Mouse (Mus musculus) left cerebral cortex, adult 2 months (tissue): ENCODE measurements at regions not wholly inside any gene's neighbourhood (a gene's known extent, or its start where the extent isn't known, plus 50 kb on each side); places are given as distances from the start of the nearest gene placed in this dataset.

Experiments
- DNase-seq, 2 experiments: peaks; one replicate each; pipeline ENCODE4 v3.0.0; 2021 to 2022; ENCODE audit warnings: low spot score in 2 of 2, mixed read lengths in 1 of 2; ENCODE audit errors: extremely low spot score in 1 of 2
- H3K27ac ChIP-seq: fragments of 200-600 bp; 2 replicates; pipeline ENCODE4 v1.8.1; 2022
- H3K4me3 ChIP-seq: fragments of 200-600 bp; 2 replicates; pipeline ENCODE4 v1.8.1; 2022
- CTCF ChIP-seq: fragments of 200-600 bp; IDR thresholded peaks from 2 replicates; pipeline ENCODE4 v1.8.1; 2022; ENCODE audit warnings: antibody characterized with exemption, mild to moderate bottlenecking, moderate library complexity
- intact Hi-C: fragments of 180-260 bp; cut with DNase I; formaldehyde crosslinking; loops from one replicate; pipeline ENCODE4 v1.15.1; 2025

DNA sequence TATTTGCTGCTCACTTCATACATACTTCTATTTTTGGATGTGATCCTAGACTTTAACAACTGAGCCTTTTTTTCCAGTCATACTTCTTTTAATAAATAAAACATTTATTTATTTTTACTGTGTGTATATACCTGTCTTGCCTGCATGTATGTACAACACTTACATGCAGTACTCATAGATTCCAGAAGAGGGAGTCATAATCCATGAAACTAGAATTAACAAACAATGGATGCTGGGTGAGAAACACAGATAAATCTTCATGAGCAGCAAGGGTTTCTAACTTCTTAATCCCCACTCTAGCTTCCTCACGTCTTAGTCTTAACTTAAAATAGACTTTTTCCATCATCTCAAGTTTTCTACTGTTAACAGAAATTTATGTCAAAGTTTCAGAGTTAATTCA is 1253.7 kb upstream of the Nr2f1 start:
- Histone ChIP-seq H3K4me3 (no peak overlapping the region), H3K27ac (no peak overlapping the region)
- intact Hi-C loops, result loop anchor here (10.0 kb wide), 1 partner anchor 392 kb away; no protein-coding TSS in a partner anchor
- DNase-seq, result no peak
- TF ChIP-seq CTCF, result peak; percentile 46

DNA sequence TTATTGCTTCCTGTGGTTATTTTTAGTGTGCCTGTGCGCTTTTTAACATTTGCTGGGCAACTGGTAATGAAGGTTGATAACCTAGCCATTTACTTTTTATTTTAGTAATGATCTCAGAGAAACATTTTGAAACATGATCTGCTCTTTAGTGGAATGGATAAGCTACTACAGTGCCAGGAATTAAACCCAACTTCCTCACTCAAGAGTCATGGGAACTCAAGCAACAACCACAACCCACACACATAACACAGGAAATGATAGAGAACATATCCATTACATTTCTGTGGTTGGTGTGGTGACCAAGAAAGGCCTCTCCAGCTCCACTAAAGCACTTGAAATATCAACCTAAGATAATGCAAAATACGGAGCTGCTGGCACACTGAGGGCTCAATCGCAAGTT is 1243.6 kb upstream of the Nr2f1 start:
- no peak for TF ChIP-seq CTCF
- Histone ChIP-seq H3K27ac (no peak overlapping the region), H3K4me3 (no peak overlapping the region)
- intact Hi-C loops, result no loop called here
- no peak for DNase-seq

GRCm38 (mm10) chr13:79442701-79443100 is 1243.1 kb upstream of the Nr2f1 start:
- Histone ChIP-seq H3K4me3 (no peak overlapping the region), H3K27ac (no peak overlapping the region)
- TF ChIP-seq CTCF, result no peak
- intact Hi-C loops, result no loop called here
- DNase-seq, result no peak

DNA sequence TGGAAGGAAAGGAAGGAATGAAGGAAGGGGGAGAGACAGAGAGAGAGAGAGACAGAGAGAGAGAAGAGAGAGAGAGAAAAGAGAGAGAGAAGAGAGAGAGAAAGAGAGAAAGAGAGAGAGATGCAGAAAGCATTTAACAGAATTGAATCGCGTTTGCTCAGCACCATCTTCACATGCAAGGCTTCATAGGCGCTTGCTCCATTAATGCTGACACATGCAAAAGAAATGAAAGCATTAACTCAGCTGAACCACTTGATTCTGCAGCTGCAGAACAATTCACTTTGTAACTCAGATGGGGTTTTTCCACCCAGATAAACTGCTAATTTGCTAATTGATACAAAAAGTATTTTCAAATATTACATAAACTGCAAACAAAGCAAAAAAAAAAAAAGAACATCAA is 1231.9 kb upstream of the Nr2f1 start:
- TF ChIP-seq CTCF, result no peak
- intact Hi-C loops, result no loop called here
- H3K27ac ChIP-seq, result no peak overlapping the region
- DNase-seq, result no peak
- H3K4me3 ChIP-seq, result no peak overlapping the region

DNA sequence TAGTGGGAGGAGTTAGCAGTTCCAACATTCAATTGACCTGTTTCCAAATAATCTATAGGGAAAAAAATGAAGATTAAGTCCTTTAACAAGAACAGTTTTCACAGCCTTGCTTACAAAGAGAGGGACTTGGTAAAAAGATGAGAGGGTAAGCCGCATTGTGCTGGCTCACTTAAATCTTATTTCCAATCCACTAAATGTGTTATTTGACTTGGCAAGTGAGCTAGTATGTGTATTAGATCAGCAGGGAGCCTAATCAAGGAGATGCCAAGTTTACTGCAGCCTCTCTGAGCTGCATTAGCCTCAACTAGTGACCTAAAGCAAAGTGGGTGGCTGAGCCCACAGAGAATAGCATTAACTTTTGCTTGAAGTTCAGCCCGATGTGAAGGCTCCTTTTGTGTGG is 1231.4 kb upstream of the Nr2f1 start:
- no peak overlapping the region for H3K27ac ChIP-seq
- no peak for DNase-seq
- TF ChIP-seq CTCF, result no peak
- H3K4me3 ChIP-seq, result no peak overlapping the region
- intact Hi-C loops, result no loop called here

GRCm38 (mm10) chr13:79430562-79430961 is 1231.0 kb upstream of the Nr2f1 start:
- Histone ChIP-seq H3K4me3 (no peak overlapping the region), H3K27ac (no peak overlapping the region)
- TF ChIP-seq CTCF, result no peak
- DNase-seq, result no peak
- intact Hi-C loops, result no loop called here

- DNase-seq, result no peak
- Histone ChIP-seq H3K4me3 (no peak overlapping the region), H3K27ac (no peak overlapping the region)
- intact Hi-C loops, result no loop called here
- no peak for TF ChIP-seq CTCF
These were observed 1218.3 kb upstream of the Nr2f1 start for GRCm38 (mm10) chr13:79417841-79418240.

GRCm38 (mm10) chr13:79400082-79400481 is 1200.5 kb upstream of the Nr2f1 start:
- Histone ChIP-seq H3K4me3 (no peak overlapping the region), H3K27ac (no peak overlapping the region)
- DNase-seq, result no peak
- intact Hi-C loops, result no loop called here
- no peak for TF ChIP-seq CTCF

- intact Hi-C loops, result no loop called here
- no peak for DNase-seq
- no peak overlapping the region for H3K27ac ChIP-seq
- no peak overlapping the region for H3K4me3 ChIP-seq
- no peak for TF ChIP-seq CTCF
These were observed 1194.4 kb upstream of the Nr2f1 start for GRCm38 (mm10) chr13:79393938-79394337.

GRCm38 (mm10) chr13:79387928-79388327 is 1188.4 kb upstream of the Nr2f1 start:
- no peak for TF ChIP-seq CTCF
- Histone ChIP-seq H3K27ac (no peak overlapping the region), H3K4me3 (no peak overlapping the region)
- DNase-seq, result no peak
- intact Hi-C loops, result no loop called here

DNA sequence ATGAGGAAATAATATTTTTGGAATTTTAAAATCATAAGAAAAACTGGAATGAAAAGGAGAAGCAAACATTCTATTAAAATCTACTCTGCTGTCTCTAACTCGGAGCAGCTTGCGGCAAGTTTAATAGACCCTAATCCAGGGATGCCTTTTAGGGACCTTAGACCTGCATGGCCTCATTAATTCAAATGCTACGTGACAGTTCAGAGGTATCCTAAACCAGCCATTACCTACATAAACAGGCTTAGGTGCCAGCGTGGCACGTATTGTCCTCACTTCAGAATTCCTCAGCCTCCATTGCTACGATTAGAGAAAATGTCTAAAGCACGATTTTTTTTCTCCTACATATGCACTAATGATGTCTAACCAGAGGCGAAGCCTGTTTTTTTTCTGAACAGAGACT is 1141.9 kb upstream of the Nr2f1 start:
- DNase-seq, result no peak
- intact Hi-C loops, result no loop called here
- no peak overlapping the region for H3K27ac ChIP-seq
- no peak for TF ChIP-seq CTCF
- H3K4me3 ChIP-seq, result no peak overlapping the region

DNA sequence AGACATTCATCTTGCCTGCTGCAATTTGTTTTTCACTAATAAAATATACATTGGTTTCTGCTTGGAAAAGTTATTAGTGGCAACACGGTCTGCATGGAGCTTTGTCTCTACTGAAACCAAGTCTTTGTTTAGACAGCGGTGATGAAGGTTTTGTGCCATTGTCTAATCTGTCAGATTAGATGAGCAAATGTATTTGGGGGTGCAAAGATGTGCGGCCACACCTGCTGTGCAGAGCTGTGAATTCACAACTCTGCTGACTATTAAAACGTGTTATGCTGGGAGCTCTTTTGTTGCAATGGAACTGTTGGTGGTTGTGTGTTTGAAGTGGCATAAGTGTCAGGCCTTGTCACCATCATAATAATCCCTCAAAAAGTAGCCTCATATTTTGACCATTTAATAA is 1140.9 kb upstream of the Nr2f1 start:
- H3K4me3 ChIP-seq, result no peak overlapping the region
- no peak for DNase-seq
- H3K27ac ChIP-seq, result no peak overlapping the region
- intact Hi-C loops, result no loop called here
- TF ChIP-seq CTCF, result no peak

DNA sequence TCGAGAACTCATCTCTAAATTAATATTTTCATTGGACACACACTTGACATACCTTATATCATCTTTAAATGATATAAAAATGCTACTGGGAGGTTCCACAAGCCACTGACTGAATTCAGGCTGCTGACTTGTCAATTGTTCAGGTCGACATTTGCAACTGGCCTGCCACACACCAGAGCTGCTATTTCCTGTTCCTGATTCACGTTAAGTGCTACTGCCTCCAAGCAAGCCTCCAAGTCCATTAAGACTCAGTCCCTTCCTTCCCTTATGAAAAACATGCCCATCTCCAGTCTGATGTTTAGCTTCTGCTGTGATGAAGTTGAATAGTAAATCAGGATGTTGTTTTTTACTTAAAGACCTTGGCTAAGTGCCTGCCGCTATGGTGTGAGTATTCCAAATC is 1140.2 kb upstream of the Nr2f1 start:
- Histone ChIP-seq H3K4me3 (no peak overlapping the region), H3K27ac (no peak overlapping the region)
- intact Hi-C loops, result no loop called here
- no peak for TF ChIP-seq CTCF
- no peak for DNase-seq

- H3K27ac ChIP-seq, result no peak overlapping the region
- DNase-seq, result no peak
- H3K4me3 ChIP-seq, result no peak overlapping the region
- intact Hi-C loops, result no loop called here
- TF ChIP-seq CTCF, result no peak
These were observed 1120.6 kb upstream of the Nr2f1 start for GRCm38 (mm10) chr13:79320146-79320545.
